Mouse (Mus musculus) liver, postnatal 0 days (tissue): ENCODE measurements around the gene Gm20388.

Source experiments
- CTCF ChIP-seq: sonication (generic); IDR thresholded peaks from 2 replicates; pipeline ENCODE4 v1.5.1; 2016; ENCODE audit warnings: antibody characterized with exemption, low read depth
- EP300 ChIP-seq: IDR thresholded peaks from 2 replicates; pipeline ENCODE4 v1.6.1; 2016; ENCODE audit warnings: antibody characterized with exemption, low read depth, mild to moderate bottlenecking

DNA sequence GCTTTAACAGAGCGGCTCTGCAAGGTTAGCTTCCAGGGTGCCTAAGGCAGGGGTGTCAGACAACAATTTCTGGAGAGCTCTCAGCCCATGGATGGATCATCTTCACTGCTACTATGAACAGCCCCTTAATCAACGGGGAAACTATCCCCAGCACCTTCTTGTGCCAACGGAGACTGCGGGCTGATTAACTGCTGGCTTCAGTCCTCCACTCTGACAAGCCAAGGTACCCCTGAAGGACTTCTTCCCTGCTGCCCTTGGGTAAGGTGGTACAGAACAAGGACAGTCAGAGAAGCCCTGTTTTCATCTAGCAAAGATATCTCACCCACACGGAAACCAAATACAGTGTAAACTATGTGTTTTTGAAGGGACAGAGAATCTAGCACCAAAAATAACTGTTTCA is 3039.1 kb downstream of the Gm20388 start:
- TF ChIP-seq CTCF (no peak), EP300 (no peak)
